Mouse (Mus musculus) stomach, embryonic 16.5 days (tissue): ENCODE measurements around the gene Nxph4. TPM values are rescaled to one million over a fixed set of nuclear protein-coding genes. Genes with fewer than 3 reads are reported as not detected.

ENCODE experiments used
- ATAC-seq: fragments of 200-750 bp; cut with Nextera tagmentation; 2 replicates; pipeline ENCODE4 v1.8.0; 2017; ENCODE audit warnings: moderate number of reproducible peaks, moderate TSS enrichment; ENCODE audit not compliant: insufficient read depth, low FRiP score
- H3K27ac ChIP-seq: fragments of 300-500 bp; sonication (generic); 2 replicates; pipeline ENCODE4 v1.5.1; 2014; ENCODE audit warnings: low read length
- H3K27me3 ChIP-seq: fragments of 300-500 bp; sonication (generic); 2 replicates; pipeline ENCODE4 v1.6.1; 2014; ENCODE audit warnings: low read length, control low read depth, mixed read lengths; ENCODE audit not compliant: control insufficient read depth, insufficient read depth
- H3K36me3 ChIP-seq: fragments of 300-500 bp; sonication (generic); 2 replicates; pipeline ENCODE4 v1.6.1; 2014; ENCODE audit warnings: low read length; ENCODE audit not compliant: control insufficient read depth, insufficient read depth
- H3K4me1 ChIP-seq: fragments of 300-500 bp; sonication (generic); 2 replicates; pipeline ENCODE4 v1.6.1; 2014; ENCODE audit warnings: low read length, control low read depth, mixed read lengths; ENCODE audit not compliant: control insufficient read depth, insufficient read depth
- H3K4me2 ChIP-seq: fragments of 300-500 bp; sonication (generic); 2 replicates; pipeline ENCODE4 v1.6.1; 2014; ENCODE audit warnings: low read depth, low read length, mixed read lengths
- H3K4me3 ChIP-seq: fragments of 300-500 bp; sonication (generic); replicated peaks from 2 replicates; pipeline ENCODE4 v1.5.1; 2014; ENCODE audit warnings: mild to moderate bottlenecking, low read length
- H3K9ac ChIP-seq: fragments of 300-500 bp; sonication (generic); 2 replicates; pipeline ENCODE4 v1.6.1; 2014; ENCODE audit warnings: low read length
- H3K9me3 ChIP-seq: fragments of 300-500 bp; sonication (generic); replicated peaks from 2 replicates; pipeline ENCODE4 v1.6.1; 2016; ENCODE audit warnings: low read length, control low read depth; ENCODE audit not compliant: control insufficient read depth
- WGBS: fragments of 180-500 bp; shearing (Covaris S2); extraction: QIAGEN DNeasy Blood & Tissue Kit; methylation state at CpG from one replicate; pipeline ENCODE4 v1.1.7; 2014; 5-methylcytosine and 5-hydroxymethylcytosine counted together
- polyA plus RNA-seq: library from polyadenylated mRNA; unstranded; fragments of >200 nt; fragmentation: Nextera tagmentation; extraction: Ambion mirVana; gene quantifications from 2 replicates; pipeline ENCODE4 v1.2.1, GENCODE M21; 2015

The Nxph4 gene
- polyA plus RNA-seq, 1 experiment from 2014 or later, result 4.6 TPM

DNA sequence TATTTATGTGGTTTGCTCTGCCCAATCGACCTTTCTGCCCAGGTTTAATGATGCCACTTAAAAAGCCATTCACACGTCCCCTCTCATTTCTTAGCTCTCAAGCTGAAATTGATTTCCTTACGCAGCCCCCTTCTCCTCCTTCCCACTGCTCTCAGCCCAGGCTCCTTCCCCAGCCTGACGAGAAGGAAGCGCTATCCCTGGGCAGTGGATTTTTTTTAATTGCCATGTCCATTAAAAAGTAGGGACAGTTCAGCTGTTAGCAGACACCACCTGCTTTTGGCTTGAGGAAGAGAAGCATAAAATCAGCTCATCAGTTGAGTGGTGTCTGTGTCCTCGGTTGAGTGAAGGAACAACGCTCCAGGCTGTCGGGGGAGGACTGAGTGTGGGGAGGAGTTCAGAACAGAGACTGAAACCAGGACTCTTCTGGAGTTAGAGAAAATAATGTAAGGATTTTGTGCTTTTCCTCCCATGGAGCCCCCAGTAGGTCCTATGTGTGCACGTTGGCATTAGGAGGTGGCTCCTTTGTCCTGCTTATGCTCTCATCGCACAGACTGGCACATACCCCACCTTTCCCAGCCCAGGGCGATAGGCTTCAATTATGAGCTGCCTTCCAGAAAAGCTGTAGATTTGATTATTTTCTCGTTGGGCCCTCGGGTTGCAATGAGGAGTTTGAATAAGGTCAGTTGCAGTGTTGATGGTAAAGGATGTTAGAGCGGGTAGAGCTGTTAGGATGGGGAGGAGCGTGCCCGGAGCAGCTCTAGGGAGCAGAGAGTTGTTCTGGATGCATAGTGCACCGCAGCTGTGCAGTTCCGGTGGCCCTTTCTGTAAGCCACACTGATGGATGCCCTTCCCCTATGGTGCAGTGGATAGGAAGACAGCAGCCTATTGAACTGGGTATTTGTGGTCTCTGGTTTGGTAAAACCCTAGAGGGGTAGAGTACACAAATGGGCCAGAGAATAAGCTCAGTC is 43.9 kb downstream of the Nxph4 start:
- Histone ChIP-seq H3K9ac (no peak overlapping the region), H3K36me3 (peaks cover 26% of the 10 kb centered on the region), H3K4me2 (no peak overlapping the region), H3K4me3 (no peak overlapping the region), H3K27ac (no peak overlapping the region), H3K9me3 (no peaks in the 10 kb centered on the region), H3K27me3 (no peaks in the 10 kb centered on the region), H3K4me1 (no peaks in the 10 kb centered on the region)
- WGBS, result 84% methylated on average over 18 of the region's 18 CpGs
- no peak for ATAC-seq

DNA sequence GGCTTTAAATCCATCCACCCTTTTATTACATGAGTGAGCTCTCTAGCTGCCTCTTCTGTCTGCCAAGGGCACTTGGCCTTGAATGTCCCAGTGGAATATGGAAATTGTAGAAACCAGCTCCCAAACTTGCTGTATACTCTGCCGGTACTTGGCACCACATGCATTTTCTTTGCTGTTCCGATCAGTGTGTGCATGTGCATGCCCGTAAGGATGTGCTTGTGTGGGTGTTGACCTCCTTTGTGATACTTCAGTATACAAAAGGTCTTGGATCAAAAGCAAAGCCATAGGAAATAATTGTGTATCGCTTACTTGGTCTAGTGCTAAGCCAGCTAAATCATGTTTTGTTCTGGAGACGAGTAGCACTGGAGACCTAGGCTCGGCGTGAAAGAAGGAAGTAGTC is 45.5 kb downstream of the Nxph4 start:
- Histone ChIP-seq H3K36me3 (peaks cover 24% of the 10 kb centered on the region; the same call in 1 of the 2 replicates), H3K27ac (no peak overlapping the region), H3K4me1 (no peaks in the 10 kb centered on the region), H3K4me3 (no peak overlapping the region), H3K9ac (no peak overlapping the region), H3K4me2 (no peak overlapping the region), H3K9me3 (no peaks in the 10 kb centered on the region), H3K27me3 (no peaks in the 10 kb centered on the region)
- WGBS, result 88% methylated on average over 7 of the region's 7 CpGs
- no peak for ATAC-seq

DNA sequence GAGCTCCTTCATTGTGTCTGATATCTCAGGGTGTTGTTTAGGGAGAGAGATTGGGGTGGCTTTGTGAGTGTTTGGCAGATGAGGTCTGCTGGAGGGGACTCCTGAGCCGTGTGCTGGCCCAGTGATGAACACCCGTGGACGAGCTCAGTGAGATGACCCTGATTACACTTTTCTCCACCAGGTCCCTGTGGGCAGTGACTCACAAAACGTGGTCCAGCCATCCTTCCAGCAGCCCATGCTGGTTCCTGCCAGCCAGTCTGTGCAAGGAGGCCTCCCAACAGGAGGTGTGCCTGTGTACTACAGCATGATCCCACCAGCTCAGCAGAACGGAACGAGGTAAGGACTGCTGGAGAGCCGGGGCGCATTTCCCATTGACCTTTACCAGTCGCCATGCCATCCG is 49.1 kb downstream of the Nxph4 start:
- no peak overlapping the region for H3K4me2 ChIP-seq
- peaks cover 11% of the 10 kb centered on the region; the same call in 1 of the 2 replicates for H3K36me3 ChIP-seq
- no peaks in the 10 kb centered on the region for H3K4me1 ChIP-seq
- 88% methylated on average over 10 of the region's 10 CpGs for WGBS
- ATAC-seq, result no peak
- no peak overlapping the region for H3K4me3 ChIP-seq
- no peaks in the 10 kb centered on the region for H3K9me3 ChIP-seq
- no peaks in the 10 kb centered on the region for H3K27me3 ChIP-seq
- H3K27ac ChIP-seq, result no peak overlapping the region
- no peak overlapping the region for H3K9ac ChIP-seq

DNA sequence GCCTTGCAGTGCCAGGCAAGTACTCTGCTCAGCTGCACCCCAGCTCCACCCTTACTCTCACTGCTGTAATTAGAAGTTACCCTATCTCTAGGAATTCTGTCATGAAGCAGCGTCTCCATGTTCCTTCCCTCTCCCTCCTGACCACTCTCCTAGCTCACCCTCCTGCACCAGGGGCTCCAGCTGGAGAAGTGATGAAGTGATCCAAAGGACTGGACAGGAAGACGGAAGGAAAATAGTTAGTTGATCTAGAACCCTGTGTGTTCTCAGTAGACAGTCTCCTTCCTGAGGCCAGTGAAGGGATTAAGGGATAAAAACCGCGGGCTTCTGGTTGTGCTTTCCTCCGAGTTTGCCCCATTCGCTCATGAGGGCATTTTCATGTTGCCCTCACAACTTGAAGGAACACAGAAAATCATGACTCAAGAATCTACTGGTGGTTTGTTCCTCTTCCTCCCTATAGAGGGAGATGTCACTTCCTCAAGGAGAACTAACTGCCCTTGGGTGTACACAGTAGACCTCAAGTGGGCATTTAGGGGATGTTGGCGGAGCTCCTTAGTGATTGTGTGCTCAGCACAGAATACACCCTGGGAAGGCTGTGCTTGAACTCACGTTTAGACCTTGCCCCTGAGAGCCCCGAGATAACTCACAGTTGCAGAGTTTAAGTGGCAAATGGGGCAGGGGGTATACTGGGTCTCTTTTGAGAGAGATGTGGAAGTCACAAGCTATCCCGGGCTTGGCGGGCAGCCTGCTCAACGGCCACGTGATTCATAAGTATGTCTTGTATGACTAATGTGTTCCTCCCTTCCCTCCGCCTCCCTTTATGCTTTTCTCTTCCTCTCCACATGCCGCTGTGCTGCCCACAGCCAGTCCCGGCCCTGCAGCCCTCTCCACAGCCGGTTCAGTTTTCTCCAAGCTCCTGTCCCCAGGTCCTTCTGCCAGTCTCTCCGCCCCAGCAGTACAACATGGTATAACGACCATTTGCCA is 53.2 kb downstream of the Nxph4 start:
- Histone ChIP-seq H3K27ac (no peak overlapping the region), H3K4me2 (no peak overlapping the region), H3K9ac (no peak overlapping the region), H3K9me3 (no peaks in the 10 kb centered on the region), H3K27me3 (no peaks in the 10 kb centered on the region), H3K4me1 (no peaks in the 10 kb centered on the region), H3K4me3 (no peak overlapping the region), H3K36me3 (peaks cover 11% of the 10 kb centered on the region; the same call in 1 of the 2 replicates)
- 67% methylated on average over 19 of the region's 19 CpGs for WGBS
- peak; percentile 65; the same call in 1 of the 2 replicates for ATAC-seq

DNA sequence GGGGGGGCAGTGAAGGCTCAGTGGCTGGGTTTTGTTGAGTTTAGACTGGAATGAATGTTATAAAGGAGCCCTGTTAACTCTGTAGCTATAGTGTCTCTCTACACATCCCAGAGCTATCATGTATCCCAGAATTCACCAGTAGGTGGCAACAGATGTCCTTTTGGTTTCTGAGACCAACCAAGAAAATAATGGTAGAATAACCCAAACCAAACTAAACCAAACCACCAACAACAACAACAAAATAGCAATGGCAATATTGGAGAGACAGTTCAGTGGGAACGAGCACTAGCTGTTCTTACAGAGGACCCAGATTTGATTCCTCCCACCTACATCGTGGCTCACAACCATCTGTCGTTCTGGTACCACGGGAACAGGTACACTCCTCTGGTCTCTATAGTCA is 55.2 kb downstream of the Nxph4 start:
- H3K27ac ChIP-seq, result no peak overlapping the region
- ATAC-seq, result no peak
- no peaks in the 10 kb centered on the region for H3K27me3 ChIP-seq
- H3K36me3 ChIP-seq, result no peaks in the 10 kb centered on the region
- H3K9me3 ChIP-seq, result no peaks in the 10 kb centered on the region
- WGBS, result 97% methylated on average over 4 of the region's 4 CpGs
- H3K4me1 ChIP-seq, result no peaks in the 10 kb centered on the region
- no peak overlapping the region for H3K4me2 ChIP-seq
- H3K4me3 ChIP-seq, result no peak overlapping the region
- no peak overlapping the region for H3K9ac ChIP-seq

DNA sequence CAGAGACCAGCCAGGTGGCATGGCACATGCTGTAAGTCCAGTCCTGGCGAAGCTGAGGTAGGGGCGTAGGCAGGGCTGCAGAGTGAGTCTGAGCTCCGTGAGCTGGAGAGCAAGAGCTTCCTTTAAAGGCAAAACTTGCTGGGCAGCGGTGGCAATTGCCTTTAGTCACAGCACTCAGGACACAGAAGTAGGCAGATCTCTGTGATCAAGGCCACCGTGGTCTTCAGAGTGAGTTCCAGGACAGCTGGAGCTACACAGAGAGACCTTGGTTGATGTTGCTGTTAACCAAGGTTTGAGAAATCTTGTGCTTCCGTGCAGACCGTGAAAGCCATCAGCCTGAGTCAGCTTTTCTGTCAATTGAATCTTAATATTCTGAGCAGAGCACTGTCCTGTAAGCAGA is 57.1 kb downstream of the Nxph4 start:
- ATAC-seq, result no peak
- Histone ChIP-seq H3K4me1 (no peaks in the 10 kb centered on the region), H3K27me3 (no peaks in the 10 kb centered on the region), H3K4me3 (no peak overlapping the region), H3K36me3 (no peaks in the 10 kb centered on the region), H3K27ac (no peak overlapping the region), H3K9me3 (no peaks in the 10 kb centered on the region), H3K9ac (no peak overlapping the region), H3K4me2 (no peak overlapping the region)
- 82% methylated on average over 7 of the region's 7 CpGs for WGBS

DNA sequence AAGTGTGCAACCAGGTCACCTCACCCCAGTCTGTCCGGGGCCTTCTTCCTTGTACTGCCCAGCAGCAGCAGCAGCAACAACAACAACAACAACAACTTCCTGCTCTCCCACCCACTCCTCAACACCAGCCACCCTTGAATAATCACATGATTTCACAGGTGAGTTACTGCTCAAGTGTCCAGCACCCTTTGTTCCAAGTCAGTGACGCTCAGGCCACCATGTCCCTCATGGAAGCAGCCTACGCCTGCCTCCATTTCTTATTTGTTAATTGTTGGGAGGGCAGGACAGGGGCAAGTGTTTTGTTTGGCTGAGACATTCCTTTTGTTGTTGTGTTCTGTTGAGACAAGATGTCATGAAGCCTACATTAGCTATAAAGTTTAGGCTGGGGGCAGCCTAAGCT is 57.8 kb downstream of the Nxph4 start:
- Histone ChIP-seq H3K27me3 (no peaks in the 10 kb centered on the region), H3K9ac (no peak overlapping the region), H3K9me3 (no peaks in the 10 kb centered on the region), H3K36me3 (peaks cover 5% of the 10 kb centered on the region; the same call in 1 of the 2 replicates), H3K4me2 (no peak overlapping the region), H3K4me3 (no peak overlapping the region), H3K4me1 (no peaks in the 10 kb centered on the region), H3K27ac (no peak overlapping the region)
- no peak for ATAC-seq
- WGBS, result 82% methylated on average over 3 of the region's 3 CpGs
